Mouse (Mus musculus): Measurements from ENCODE around the gene Galnt9.

Galnt9 gene

DNA sequence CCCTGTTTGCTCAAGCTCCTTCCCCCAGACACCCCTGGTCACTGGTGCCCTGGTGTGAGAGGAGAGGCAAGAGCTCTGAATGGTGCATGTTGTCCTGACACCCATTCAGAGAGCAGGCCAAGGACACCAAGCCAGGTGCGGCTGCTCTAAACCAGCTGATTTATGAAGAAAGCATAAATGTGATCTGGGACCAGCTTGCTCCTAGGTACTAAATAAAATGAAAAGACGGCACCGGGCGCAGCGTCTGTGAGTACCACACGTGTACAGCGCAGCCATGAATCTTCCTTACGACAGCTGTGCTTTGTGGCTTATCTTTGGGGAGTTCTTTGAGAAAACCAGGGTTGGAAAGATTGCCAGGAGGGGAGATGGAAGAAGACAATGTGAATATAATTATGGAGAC is 8.2 kb upstream of the Galnt9 start:
- in situ Hi-C loops (cut with MseI, MboI) = no loop called here

DNA sequence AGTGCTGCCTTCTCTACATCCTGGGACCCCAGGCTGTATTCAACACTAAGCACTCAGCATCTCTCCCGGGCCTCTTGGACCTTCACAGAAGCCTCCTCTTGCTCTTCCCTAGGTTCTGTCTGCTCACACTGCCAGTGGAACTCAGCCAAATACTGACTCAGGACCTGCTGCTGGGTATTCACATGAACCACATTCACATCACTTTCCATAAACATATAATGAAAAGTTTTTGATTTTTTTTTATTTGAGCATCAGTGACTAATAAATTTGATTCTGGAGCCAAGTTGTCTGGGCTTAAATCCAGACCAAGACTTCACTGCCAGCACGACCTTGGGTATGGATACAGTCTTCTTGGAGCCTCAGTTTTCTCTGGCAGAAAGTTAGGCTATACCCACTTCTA is 3.2 kb upstream of the Galnt9 start:
- in situ Hi-C loops (cut with MseI, MboI) = no loop called here

DNA sequence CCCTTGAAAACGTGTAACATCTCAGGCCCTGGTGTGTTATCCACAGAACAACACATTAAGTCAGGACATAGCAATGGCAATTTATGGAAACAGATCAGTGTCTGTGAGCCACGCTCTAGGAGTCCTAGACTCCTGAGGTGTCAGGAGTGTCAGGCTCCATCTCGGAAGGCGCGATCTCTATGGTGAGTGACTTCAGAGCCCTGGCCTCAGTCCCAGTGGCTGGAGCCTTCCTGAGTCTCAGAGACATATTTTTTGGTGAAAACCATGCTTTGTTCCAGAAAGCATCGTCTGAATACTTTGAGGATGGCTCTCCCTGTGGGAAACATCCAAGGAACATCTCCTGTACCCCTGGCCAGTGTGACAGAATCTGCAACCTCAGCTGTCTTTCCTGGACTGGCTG is 2.7 kb upstream of the Galnt9 start:
- in situ Hi-C loops (cut with MseI, MboI) = no loop called here

DNA sequence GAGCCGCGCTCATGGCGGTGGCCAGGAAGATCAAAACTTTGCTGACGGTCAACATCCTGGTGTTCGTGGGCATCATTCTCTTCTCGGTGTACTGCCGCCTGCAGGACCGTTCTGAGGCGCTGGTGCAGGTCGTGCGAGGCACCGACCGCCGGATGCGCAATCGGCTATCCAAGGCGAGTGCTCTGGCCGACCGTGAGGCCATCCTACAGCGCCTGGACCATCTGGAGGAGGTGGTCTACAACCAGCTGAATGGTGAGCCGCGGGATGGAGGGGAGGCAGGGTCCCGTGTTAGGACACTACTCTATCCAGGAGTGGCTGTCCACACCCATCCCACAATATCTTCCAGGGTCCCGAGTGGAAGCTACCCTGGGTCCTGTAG is 525 bp downstream of the Galnt9 start:
- in situ Hi-C loops (cut with MseI, MboI) = no loop called here

DNA sequence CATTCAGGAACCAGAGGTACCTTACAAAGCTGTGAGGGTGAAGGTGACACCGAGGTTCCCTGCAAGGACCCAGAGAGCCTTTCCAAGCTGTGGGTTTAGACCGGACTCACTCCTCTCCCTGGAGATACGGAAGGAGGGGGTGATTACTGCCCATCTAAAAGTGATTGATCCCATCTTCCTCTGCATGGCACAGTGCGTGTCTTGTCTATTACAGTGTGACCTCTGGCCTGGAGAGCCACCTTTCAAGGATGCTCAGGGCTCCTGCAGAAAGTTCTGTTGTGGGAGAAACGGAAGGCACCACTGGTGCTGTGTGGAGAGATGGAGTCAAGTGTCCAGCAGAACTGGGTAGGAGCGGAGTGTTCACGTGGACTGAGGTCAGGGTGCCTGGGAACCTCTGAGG is 1.2 kb downstream of the Galnt9 start:
- in situ Hi-C loops (cut with MseI, MboI) = no loop called here

DNA sequence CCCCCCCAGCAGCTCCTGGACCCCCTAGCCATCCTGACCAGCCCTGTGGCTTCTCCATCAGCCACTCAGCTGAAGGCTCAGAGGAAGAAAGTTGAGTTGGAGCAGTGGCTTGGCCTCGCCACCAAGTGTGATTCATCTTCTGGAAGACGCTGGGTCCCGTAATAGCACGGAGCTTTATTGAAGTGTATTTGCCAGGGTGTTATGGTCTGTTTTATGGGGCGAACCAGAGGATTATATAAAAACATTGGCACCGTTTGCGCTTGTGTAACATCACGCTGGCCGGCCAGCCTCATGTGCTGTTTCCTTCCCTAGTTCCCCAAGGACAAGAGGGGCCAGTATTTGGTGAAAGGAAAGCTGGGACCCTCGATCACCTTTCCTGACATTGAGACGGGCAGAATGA is 2.0 kb downstream of the Galnt9 start:
- in situ Hi-C loops (cut with MseI, MboI) = no loop called here

DNA sequence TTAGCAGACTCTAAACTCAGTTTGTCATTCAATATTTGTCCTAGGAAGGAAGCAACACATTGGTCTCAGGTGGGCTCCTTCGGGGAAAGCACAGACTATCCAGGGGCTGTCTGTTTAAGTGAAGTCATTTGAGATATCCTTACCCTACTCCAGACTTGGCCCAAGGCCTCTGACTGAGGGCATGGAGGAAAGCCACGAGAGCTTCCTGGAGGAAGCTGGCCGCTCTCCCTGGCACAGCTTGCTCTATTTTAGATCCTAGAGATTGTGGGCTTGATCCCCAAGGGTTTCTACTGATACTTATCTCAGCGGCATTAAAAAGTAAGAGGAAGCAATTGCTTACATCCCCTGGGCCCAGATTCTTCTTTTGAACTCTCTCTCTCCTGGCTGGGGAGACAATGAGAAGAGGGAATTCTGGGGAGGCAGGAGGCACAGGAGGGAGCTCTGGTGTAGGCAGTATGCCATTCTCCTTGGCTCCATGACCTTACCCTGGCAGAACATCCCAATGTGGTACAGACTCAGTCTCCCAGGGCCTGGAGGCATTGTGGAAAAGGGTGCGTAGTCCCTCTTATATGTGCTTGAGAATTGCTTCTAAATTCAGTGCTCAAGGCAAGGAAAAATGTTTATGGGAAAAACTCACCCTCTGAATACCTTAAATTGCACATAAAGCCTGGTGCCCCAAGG is 2.7 kb downstream of the Galnt9 start:
- in situ Hi-C loops (cut with MseI, MboI) = no loop called here

DNA sequence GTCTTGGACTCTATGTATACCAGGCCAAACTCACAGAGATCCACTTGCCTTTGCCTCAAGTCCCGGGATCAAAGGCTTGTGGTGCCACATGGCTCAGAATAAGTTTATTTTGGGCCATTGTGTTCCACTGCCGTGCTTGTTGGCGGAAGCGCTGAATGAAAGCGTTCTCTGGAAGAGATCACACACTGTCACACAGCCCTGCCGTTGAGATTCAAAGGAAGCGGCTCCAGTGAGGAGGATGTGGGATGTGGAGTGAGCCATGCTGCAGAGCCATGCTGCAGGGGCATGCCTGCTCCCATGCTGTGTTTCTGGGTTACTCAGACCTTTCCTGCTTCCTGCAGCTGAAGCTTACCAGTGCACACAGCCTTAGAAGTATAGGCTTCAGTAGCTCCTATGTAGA is 4.3 kb downstream of the Galnt9 start:
- in situ Hi-C loops (cut with MseI, MboI) = no loop called here

DNA sequence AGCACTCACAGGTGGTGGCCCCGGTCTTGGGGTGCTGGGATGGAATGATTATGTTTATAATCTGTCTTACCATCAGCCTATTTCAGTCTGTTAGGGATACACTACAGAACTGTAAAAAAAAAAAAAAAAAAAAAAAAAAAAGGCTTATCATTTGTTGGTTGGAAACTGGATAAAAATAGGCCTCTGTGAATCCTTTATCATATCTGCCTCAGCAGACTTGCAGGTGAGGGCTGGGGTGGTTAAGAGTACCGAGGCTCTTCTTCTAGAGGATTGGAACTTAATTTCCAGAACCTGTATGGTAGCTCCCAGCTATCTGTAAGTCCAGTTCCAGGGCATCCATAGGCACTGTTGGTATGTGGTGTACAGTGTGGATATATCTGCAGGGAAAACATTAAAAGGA is 6.0 kb downstream of the Galnt9 start:
- in situ Hi-C loops (cut with MseI, MboI) = no loop called here

DNA sequence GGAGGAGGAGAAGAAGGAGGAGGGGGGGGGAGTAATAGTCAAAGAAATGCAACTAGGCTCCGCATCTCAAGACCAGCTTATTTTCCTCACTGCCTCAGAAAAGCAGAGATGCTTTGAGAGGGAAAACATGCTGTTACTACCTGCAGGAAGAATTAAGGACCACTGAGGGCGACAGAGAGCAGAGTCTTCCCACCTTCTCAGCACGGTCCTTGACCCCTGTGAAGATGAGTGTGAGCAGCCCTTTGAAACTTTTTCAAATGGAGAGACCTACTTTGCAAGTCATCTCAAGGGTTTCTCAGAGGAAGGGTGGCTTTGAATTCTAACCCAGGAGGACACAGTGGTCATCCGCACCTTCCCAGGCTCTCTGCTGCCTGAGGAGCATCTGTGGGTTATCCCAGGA is 6.7 kb downstream of the Galnt9 start:
- in situ Hi-C loops (cut with MseI, MboI) = no loop called here

DNA sequence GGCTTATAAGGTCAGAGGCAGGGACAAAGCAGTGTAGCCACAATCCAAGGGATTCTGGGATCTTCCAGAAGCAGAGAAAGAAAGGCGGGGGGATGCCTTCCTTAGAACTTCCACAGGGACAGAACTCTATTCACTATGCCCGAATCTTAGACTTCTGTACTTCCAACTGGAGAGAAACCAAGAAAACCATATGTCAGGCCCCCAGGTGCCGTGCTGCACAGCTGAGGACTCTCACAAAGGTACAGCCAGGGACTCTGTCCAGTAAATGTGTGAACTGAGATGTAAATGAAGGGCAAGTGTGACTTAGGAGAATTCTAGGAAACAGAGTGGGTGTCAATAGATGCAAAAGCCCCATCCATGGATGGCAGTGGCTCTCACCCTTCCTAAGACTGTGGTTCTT is 7.8 kb downstream of the Galnt9 start:
- in situ Hi-C loops (cut with MseI, MboI) = no loop called here

DNA sequence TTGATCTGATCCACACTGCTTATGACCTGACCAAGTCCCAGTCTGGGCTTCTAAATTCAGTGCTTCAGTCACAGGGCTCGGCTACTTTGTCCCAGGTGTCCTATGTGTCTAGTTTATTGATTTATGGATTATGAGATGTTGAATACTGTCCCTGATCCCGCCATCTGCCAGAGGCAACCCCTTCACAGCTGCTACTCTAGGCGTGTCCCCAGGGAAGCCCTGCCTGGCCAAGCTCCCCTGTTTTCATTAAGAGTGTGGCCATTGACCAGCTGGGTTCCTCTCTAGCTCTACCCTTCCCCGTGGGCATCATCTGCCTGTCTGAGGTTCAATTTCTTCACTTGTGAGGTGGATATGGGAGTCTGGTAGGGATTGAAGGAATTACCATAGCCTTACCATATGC is 9.2 kb downstream of the Galnt9 start:
- in situ Hi-C loops (cut with MseI, MboI) = no loop called here

DNA sequence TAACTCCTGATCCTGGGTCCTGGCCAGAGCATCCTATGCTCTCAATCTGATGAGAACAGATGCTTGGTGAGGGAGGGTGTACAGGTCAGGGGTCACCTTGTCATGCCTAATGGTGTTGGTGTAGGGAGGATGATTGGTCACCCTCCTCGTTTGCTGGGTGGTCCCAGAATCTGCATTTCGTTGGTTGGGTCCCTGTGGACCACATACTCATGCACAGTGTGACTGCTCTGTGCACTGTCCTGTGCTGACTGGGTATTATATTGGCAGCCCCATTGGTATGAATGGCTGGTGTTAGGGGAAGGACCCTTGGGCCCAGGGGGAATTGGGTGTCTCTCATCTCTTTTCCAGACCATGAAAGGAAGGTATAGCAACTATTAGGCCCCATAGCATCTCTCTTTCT is 11.0 kb downstream of the Galnt9 start:
- in situ Hi-C loops (cut with MseI, MboI) = no loop called here

DNA sequence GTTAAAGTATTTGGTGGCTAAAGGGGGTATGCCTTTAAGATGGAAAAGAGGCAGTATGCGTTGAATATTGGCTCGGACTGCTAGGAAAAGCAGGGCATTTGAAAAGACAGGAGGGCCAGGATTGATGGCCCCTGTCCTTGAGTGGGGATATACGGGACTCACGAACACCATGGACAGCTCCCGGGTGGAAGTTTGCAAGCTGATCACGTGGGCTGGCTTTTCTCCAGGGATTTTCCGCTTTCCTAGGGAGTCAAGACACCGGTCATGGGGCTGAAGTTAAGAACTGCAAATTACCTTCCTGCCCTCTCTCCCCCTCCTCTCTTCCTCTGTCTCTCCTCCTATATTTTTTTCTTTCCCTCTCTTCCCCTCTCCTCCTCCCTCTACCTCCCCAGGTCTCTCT is 14.2 kb downstream of the Galnt9 start:
- in situ Hi-C loops (cut with MseI, MboI) = no loop called here

DNA sequence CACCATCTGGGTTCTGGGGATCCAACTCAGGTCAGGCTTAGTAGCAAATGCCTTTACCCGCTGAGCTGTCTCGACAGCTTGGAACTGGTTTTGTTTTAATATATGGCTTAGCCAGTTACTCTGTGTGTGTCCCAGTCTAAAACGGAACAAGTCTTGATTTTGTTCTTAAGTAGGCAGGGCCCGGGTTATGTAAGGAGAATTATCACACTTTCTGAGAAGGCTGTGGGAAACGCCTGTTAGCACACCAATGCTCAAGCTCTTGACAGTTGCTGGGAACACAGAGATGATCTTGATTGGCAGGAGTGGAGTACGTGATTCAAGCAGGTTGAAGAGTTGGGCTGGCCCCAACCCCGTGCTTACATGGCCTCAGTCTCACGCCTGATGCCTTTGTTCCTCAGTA is 15.5 kb downstream of the Galnt9 start:
- in situ Hi-C loops (cut with MseI, MboI) = no loop called here

DNA sequence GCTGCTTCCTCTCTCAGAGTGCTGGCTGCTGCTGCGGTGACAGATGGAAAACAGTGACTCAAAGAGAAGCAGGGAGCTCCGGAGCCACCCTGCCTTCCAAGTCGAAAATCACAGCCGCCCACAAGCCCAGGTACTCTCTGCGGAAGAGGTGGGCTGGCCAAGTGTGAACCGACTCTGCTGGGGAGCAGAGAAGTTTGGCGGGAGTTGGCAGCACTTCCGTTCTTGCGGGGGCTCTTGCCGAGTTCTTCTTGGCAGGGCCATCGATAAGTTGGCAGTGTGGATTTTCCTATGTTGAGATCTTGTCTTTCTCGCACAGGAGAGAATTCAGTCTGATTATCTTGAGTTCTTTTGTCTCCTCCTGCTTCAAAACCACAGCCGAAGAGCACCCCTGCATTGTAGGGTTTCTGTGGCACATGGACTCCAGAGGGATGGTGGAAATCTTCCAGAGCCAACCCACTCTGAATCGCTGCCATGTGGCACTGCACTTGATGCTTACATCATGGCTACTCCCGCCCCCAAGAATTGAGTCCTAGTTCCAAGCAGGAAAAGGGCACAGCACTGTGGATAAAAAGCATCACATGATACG is 18.7 kb downstream of the Galnt9 start:
- in situ Hi-C loops (cut with MseI, MboI) = no loop called here

DNA sequence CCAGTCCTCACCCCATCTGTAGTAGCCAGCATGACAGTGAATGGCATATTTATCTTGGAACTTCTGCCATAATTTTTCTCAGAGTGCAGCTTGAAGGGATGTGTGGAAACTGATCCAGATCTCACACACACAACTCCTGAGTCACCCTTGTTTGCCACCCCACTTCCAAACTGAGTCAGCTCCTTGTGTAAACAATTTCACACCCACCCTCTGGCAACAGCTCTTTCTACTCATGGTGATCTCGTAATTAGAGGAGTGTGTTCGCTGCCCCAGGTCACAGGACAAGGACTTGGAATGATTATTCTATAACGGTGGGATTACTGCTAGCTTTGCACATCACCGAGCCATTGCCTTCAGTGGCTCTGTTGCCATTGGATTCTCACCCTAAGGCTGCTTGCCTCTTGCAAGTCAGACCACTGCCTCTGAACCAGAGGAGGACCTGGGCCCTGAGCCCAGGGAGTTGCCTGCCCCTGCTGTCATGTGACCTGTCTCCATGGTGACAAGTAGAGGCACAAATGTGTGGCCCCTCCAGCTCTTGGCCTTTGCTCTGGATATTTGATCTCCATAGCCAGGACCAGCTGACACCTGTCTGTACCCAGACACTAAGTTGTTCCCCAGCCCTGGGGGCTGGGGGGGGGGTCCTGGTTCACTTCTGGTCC is 21.0 kb downstream of the Galnt9 start:
- in situ Hi-C loops (cut with MseI, MboI) = no loop called here

DNA sequence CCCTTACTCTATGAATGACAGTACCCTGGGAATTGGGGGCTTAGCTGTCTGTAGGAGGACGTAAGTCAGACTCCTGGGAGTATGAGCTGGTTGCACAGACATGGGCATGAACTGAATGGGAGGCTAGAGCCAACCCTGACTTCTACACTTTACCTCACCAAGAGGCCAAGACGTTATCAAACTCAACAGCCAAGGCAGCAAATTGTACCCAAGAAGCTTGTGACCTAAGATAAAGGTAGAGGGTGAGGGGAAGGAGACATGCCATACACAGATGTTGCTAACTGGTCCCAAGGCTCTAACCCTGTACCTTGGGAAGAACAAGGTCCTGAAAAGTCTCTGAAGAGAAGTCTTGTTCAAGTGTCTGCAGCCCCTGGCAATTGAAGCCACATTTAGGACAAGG is 23.4 kb downstream of the Galnt9 start:
- in situ Hi-C loops (cut with MseI, MboI) = no loop called here

DNA sequence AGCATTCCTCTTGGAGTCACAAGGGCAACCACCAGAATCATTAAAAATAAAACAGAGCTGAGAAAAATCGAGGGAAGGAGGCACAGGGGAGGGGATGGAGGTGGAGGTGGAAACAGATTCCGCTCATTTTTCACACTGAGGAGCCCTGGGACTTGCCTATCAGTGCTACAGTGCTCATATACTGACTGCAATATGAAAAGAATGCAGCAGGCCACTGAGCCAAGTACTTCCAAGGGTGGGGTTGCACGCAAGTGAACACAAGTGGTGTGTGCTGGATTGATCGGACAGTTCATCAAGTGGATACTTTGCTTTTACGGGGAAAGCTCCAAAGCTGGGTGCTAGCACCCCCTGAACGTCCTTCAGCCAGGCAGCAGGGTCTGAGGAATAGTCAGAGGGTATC is 30.7 kb downstream of the Galnt9 start:
- in situ Hi-C loops (cut with MseI, MboI) = no loop called here

DNA sequence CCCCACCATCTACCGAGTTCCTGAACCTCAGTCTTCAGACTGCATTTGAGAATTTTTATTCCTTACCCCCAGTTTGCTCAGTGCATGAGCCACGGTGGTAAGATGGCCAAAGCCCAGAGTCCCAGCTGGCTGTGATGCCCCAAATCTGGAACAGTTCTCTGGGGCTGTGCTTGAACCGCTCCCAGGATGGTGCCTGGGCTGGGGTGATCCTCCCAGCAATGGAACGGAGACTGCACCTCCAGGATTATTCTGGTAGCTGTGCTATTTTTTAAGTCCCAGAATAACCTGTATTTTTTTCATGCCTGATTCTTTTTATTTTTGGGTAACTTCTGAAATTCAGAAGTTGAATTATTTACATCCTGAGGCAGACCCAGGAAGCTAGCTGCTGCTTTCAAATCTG is 35.1 kb downstream of the Galnt9 start:
- in situ Hi-C loops (cut with MseI, MboI) = no loop called here

DNA sequence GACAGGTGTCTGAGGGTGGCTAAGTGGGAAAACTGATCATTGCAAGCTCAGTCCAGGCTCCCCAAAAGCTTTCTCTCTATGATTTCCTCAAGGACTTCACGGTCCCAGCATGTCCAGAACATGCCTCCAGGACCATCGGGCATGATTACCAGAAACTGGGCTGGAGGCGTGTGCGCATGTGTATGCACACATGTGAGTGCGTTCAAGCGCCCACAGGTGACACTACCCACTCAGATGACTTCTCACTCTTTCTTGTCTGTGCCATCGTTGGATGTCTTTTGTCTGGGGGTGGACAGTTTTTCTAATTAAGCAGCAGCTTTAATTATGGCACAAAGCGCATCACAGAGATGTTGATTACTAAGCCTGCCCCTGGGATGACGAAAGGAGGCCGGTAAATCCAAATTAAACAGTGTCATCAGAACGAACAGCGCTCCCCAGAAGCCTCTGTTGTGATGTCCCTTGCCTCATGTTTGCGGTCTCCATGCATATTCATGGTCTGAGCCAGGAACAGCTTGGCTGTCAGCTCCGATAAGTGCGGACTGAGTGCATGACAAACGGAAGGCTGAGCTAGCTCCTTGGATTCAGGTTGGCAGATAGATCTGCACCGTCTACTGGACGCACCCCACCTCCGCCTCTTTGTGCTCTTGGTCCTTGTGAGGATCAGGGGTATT is 36.5 kb downstream of the Galnt9 start:
- in situ Hi-C loops (cut with MseI, MboI) = no loop called here

DNA sequence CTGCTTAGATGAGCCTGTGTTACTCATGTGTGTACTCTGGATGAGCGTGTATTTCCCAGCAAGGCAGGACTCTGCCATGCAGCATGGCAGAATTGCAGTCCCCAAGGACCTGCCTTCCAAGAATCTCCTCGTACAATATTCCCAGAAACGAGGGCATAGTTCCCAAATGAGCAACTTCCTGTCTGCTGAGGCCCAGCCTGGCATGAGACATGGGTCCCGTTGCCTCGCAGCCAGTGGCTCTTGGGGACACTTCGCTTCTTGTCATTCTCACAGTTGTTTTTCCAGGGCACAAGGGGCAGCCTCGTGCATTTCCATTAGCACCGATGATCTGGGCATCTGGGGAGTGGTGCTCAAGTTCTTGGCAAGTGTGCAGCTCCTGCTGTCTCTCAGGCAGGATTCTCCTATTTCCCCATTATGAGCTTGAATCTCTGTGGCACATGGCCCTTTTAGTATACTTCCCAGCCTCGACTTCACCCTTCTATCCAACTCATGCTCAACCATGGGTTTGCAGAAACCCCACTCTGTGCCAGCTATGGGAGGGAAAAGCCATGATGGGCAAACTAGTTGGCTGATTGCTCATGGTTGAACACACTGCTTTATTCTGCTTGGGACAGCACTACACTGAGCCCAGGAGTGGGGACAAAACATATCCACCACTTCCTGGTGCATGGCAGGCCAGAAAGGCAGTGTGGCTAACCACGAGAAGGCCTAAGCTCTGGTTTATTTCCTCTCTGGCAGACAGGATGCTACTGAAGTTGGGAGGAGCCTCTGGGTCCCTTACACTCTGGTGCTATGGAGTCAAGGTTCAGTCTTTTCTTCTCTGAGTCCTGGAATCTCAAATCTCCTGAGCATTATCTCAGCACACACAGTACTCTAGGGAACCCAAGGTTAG is 38.7 kb downstream of the Galnt9 start:
- in situ Hi-C loops (cut with MseI, MboI) = no loop called here

Measured in mouse trophoblast stem cell (cell line).